Mouse (Mus musculus) E14TG2a.4 (cell line): ENCODE data around the gene Kcnt2.

ENCODE experiments used
- CTCF ChIP-seq: conservative IDR thresholded peaks from 2 replicates; pipeline ENCODE4 v1.5.1; 2014; ENCODE audit warnings: low read length
- NANOG ChIP-seq: IDR thresholded peaks from 2 replicates; pipeline ENCODE4 v1.6.1; 2014; ENCODE audit warnings: borderline replicate concordance, low read length, mixed read lengths
- POU5F1 ChIP-seq: IDR thresholded peaks from 2 replicates; pipeline ENCODE4 v1.6.1; 2014; ENCODE audit warnings: low read length, borderline replicate concordance

DNA sequence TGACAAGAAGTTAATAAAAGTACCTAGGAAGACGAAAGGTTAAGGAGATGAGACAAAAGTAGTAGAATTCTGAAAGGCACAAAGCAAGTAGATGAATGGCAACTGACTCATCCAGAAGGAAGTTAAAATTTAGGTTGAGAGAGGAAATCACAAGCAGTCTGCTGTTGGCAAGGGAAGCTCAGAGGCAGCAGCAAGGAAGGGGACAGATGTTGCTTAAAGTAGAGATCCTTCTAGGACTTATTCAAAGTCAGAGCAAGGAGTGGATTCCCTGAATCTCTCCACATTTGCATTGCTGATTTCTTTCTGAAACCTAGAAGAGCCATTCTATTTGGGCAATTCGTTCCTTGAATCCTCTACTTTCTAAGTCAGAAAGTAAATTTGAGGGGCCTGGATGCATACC, 188.8 kb downstream of the Kcnt2 start:
- TF ChIP-seq CTCF (no peak), NANOG (no peak), POU5F1 (no peak)
